Mouse (Mus musculus) embryo, embryonic 11 days (tissue): ENCODE measurements around the gene Dctn3.
A peak's percentile ranks its signal among the peaks of the same experiment; 100 is the strongest.

Source experiments
- DNase-seq: peaks from one replicate; pipeline ENCODE4 v3.0.0-alpha.2; 2015

Gene Dctn3

GRCm38 (mm10) chr4:41670836-41671235, 52.1 kb downstream of the Dctn3 start:
- DNase-seq, result no peak

GRCm38 (mm10) chr4:41666646-41667045, 56.3 kb downstream of the Dctn3 start:
- DNase-seq, result no peak

GRCm38 (mm10) chr4:41665009-41665675, 57.8 kb downstream of the Dctn3 start:
- peak; percentile 65 for DNase-seq
